Mouse (Mus musculus): Measurements from ENCODE around the gene Hcn2. TPM values are rescaled to one million over a fixed set of nuclear protein-coding genes. Genes with fewer than 3 reads are reported as not detected.
A peak's percentile ranks its signal among the peaks of the same experiment; 100 is the strongest.

Hcn2 gene
- polyA plus RNA-seq, 2 experiments = 0.09 TPM; not detected in 1

- peaks cover 31% of the 10 kb centered on the region for H3K36me3 ChIP-seq (replicated peaks; ENCODE audit: control insufficient read depth, insufficient read depth, low read depth)
- no peak for TF ChIP-seq EP300 (IDR thresholded peaks at IDR 0.05; ENCODE audit: low read depth)
- TF ChIP-seq CTCF (IDR thresholded peaks at IDR 0.05; ENCODE audit: low read depth) = no peak
- ATAC-seq (ENCODE audit: insufficient read depth) (no peak), DNase-seq (ENCODE audit: low read depth in 3 of 3, low spot score in 3 of 3) (no peak)
- peaks cover 4 to 5% of the 10 kb centered on the region in 2 experiments; a peak in 3 of 4 replicates for H3K4me1 ChIP-seq (replicated peaks; ENCODE audit: control insufficient read depth in 2 of 2, insufficient read depth in 2 of 2, low read length in 1 of 2)
- no peak overlapping the region for H3K27ac ChIP-seq
- no peak overlapping the region for H3K4me2 ChIP-seq (ENCODE audit: low read depth)
- H3K4me3 ChIP-seq (ENCODE audit: insufficient read depth in 1 of 2, low read depth in 2 of 2, low read length in 2 of 2) = no peak overlapping the region
- H3K9me3 ChIP-seq (ENCODE audit: control insufficient read depth, low read length) = no peaks in the 10 kb centered on the region
- no peaks in the 10 kb centered on the region for H3K27me3 ChIP-seq (ENCODE audit: control insufficient read depth, insufficient read depth, low read length)
- 86% methylated on average over 11 of the region's 11 CpGs for WGBS (ENCODE audit: insufficient replicate concordance)
- no peak overlapping the region for H3K9ac ChIP-seq (replicated peaks)
Observed at GRCm38 (mm10) chr10:79760603-79761143, 44.2 kb downstream of the Hcn2 start.

GRCm38 (mm10) chr10:79762875-79763274 is 46.4 kb downstream of the Hcn2 start:
- H3K9ac ChIP-seq (replicated peaks) = no peak overlapping the region
- ATAC-seq (ENCODE audit: insufficient read depth) = no peak
- H3K4me1 ChIP-seq (replicated peaks; ENCODE audit: control insufficient read depth in 2 of 2, insufficient read depth in 2 of 2, low read length in 1 of 2) = peaks cover 12 to 14% of the 10 kb centered on the region in 2 experiments
- H3K4me2 ChIP-seq (ENCODE audit: low read depth) = no peak overlapping the region
- H3K4me3 ChIP-seq (ENCODE audit: insufficient read depth in 1 of 2, low read depth in 2 of 2, low read length in 2 of 2) = no peak overlapping the region
- TF ChIP-seq EP300 (IDR thresholded peaks at IDR 0.05; ENCODE audit: low read depth) (no peak), CTCF (IDR thresholded peaks at IDR 0.05; ENCODE audit: low read depth) (no peak)
- WGBS (ENCODE audit: insufficient replicate concordance) = 85% methylated on average over 3 of the region's 3 CpGs
- H3K27me3 ChIP-seq (ENCODE audit: control insufficient read depth, insufficient read depth, low read length) = no peaks in the 10 kb centered on the region
- peaks cover 31% of the 10 kb centered on the region for H3K36me3 ChIP-seq (replicated peaks; ENCODE audit: control insufficient read depth, insufficient read depth, low read depth)
- no peaks in the 10 kb centered on the region for H3K9me3 ChIP-seq (ENCODE audit: control insufficient read depth, low read length)
- DNase-seq (ENCODE audit: low read depth in 3 of 3, low spot score in 3 of 3) = no peak
- no peak overlapping the region for H3K27ac ChIP-seq

GRCm38 (mm10) chr10:79764234-79764633 is 47.8 kb downstream of the Hcn2 start:
- Histone ChIP-seq H3K4me1 (replicated peaks; ENCODE audit: control insufficient read depth in 2 of 2, insufficient read depth in 2 of 2, low read length in 1 of 2) (peaks cover 14 to 16% of the 10 kb centered on the region in 2 experiments), H3K4me3 (ENCODE audit: insufficient read depth in 1 of 2, low read depth in 2 of 2, low read length in 2 of 2) (no peak overlapping the region), H3K36me3 (replicated peaks; ENCODE audit: control insufficient read depth, insufficient read depth, low read depth) (peaks cover 19% of the 10 kb centered on the region), H3K27me3 (ENCODE audit: control insufficient read depth, insufficient read depth, low read length) (no peaks in the 10 kb centered on the region), H3K9me3 (ENCODE audit: control insufficient read depth, low read length) (no peaks in the 10 kb centered on the region), H3K9ac (replicated peaks) (no peak overlapping the region), H3K4me2 (ENCODE audit: low read depth) (no peak overlapping the region), H3K27ac (no peak overlapping the region)
- TF ChIP-seq EP300 (IDR thresholded peaks at IDR 0.05; ENCODE audit: low read depth) (no peak), CTCF (IDR thresholded peaks at IDR 0.05; ENCODE audit: low read depth) (no peak)
- DNase-seq (ENCODE audit: low read depth in 3 of 3, low spot score in 3 of 3) (no peak), ATAC-seq (ENCODE audit: insufficient read depth) (no peak)
- WGBS (ENCODE audit: insufficient replicate concordance) = 66% methylated on average over 7 of the region's 7 CpGs

GRCm38 (mm10) chr10:79765228-79765745 is 48.9 kb downstream of the Hcn2 start:
- peak overlapping the region; percentile 72 to 89 for H3K4me3 ChIP-seq (ENCODE audit: insufficient read depth in 1 of 2, low read depth in 2 of 2, low read length in 2 of 2)
- peaks cover 14 to 16% of the 10 kb centered on the region in 2 experiments for H3K4me1 ChIP-seq (replicated peaks; ENCODE audit: control insufficient read depth in 2 of 2, insufficient read depth in 2 of 2, low read length in 1 of 2)
- H3K9ac ChIP-seq (replicated peaks) = peak overlapping the region; percentile 9; the same call in 1 of the 2 replicates
- no peaks in the 10 kb centered on the region for H3K9me3 ChIP-seq (ENCODE audit: control insufficient read depth, low read length)
- no peak overlapping the region for H3K27ac ChIP-seq
- ATAC-seq (ENCODE audit: insufficient read depth) = no peak
- 64% methylated on average over 2 of the region's 2 CpGs for WGBS (ENCODE audit: insufficient replicate concordance)
- H3K27me3 ChIP-seq (ENCODE audit: control insufficient read depth, insufficient read depth, low read length) = no peaks in the 10 kb centered on the region
- H3K4me2 ChIP-seq (ENCODE audit: low read depth) = peak overlapping the region; percentile 89
- DNase-seq (ENCODE audit: low read depth in 3 of 3, low spot score in 3 of 3) = no peak
- TF ChIP-seq CTCF (IDR thresholded peaks at IDR 0.05; ENCODE audit: low read depth) = no peak
- no peak for TF ChIP-seq EP300 (IDR thresholded peaks at IDR 0.05; ENCODE audit: low read depth)
- peaks cover 19% of the 10 kb centered on the region for H3K36me3 ChIP-seq (replicated peaks; ENCODE audit: control insufficient read depth, insufficient read depth, low read depth)

GRCm38 (mm10) chr10:79766001-79766507 is 49.6 kb downstream of the Hcn2 start:
- no peaks in the 10 kb centered on the region for H3K27me3 ChIP-seq (ENCODE audit: control insufficient read depth, insufficient read depth, low read length)
- H3K4me1 ChIP-seq (replicated peaks; ENCODE audit: control insufficient read depth in 2 of 2, insufficient read depth in 2 of 2, low read length in 1 of 2) = peaks cover 14 to 16% of the 10 kb centered on the region in 2 experiments
- peak overlapping the region; percentile 76 for H3K9ac ChIP-seq (replicated peaks)
- DNase-seq (ENCODE audit: low read depth in 3 of 3, low spot score in 3 of 3) (no peak), ATAC-seq (ENCODE audit: insufficient read depth) (no peak)
- H3K4me2 ChIP-seq (ENCODE audit: low read depth) = peak overlapping the region; percentile 89
- peak overlapping the region; percentile 3 for H3K27ac ChIP-seq
- no peaks in the 10 kb centered on the region for H3K9me3 ChIP-seq (ENCODE audit: control insufficient read depth, low read length)
- TF ChIP-seq CTCF (IDR thresholded peaks at IDR 0.05; ENCODE audit: low read depth) = no peak
- no peak for TF ChIP-seq EP300 (IDR thresholded peaks at IDR 0.05; ENCODE audit: low read depth)
- H3K36me3 ChIP-seq (replicated peaks; ENCODE audit: control insufficient read depth, insufficient read depth, low read depth) = peaks cover 12% of the 10 kb centered on the region
- 5% methylated on average over 16 of the region's 16 CpGs for WGBS (ENCODE audit: insufficient replicate concordance)
- H3K4me3 ChIP-seq (ENCODE audit: insufficient read depth in 1 of 2, low read depth in 2 of 2, low read length in 2 of 2) = peak overlapping the region; percentile 72 to 89
